Mouse (Mus musculus): ENCODE results near the gene Gnl2. TPM values are rescaled to one million over a fixed set of nuclear protein-coding genes. Genes with fewer than 3 reads are reported as not detected.

Gene Gnl2
- polyA plus RNA-seq, 1 experiment from 2014 or later, result 91.7 TPM

GRCm38 (mm10) chr4:124985671-124986602 is 30.4 kb upstream of the Gnl2 start, which contains the start of gene Rspo1:
TSS of gene Rspo1 (plus strand) at chr4:124986430.
- peak within 1 kb of the TSS; percentile 38 for H3K4me3 ChIP-seq (replicated peaks)
- H3K9ac ChIP-seq (replicated peaks), result peak within 1 kb of the TSS; percentile 10; the same call in 1 of the 2 replicates
- peaks cover 93% of the 10 kb centered on the region for H3K27me3 ChIP-seq (replicated peaks)
- H3K4me1 ChIP-seq, result peaks cover 50% of the 10 kb centered on the region
- H3K27ac ChIP-seq (replicated peaks), result no peak within 1 kb of the TSS
- WGBS, result 1% methylated on average over 42 of the region's 62 CpGs
- no peak for ATAC-seq (ENCODE audit: low FRiP score)
- H3K4me2 ChIP-seq, result peak within 1 kb of the TSS; percentile 59
- H3K36me3 ChIP-seq, result no peaks in the 10 kb centered on the region
- no peaks in the 10 kb centered on the region for H3K9me3 ChIP-seq (replicated peaks)

- WGBS, result 3% methylated on average over 50 of the region's 51 CpGs
- Histone ChIP-seq H3K9ac (replicated peaks) (peak overlapping the region; percentile 10; the same call in 1 of the 2 replicates), H3K27me3 (replicated peaks) (peaks cover 94% of the 10 kb centered on the region), H3K4me2 (peak overlapping the region; percentile 59), H3K4me1 (peaks cover 50% of the 10 kb centered on the region), H3K9me3 (replicated peaks) (no peaks in the 10 kb centered on the region), H3K36me3 (no peaks in the 10 kb centered on the region), H3K27ac (replicated peaks) (no peak overlapping the region), H3K4me3 (replicated peaks) (peak overlapping the region; percentile 38)
- no peak for ATAC-seq (ENCODE audit: low FRiP score)
These were observed 29.4 kb upstream of the Gnl2 start for GRCm38 (mm10) chr4:124986739-124987710.

GRCm38 (mm10) chr4:124987711-124988097 is 28.7 kb upstream of the Gnl2 start:
- no peak for ATAC-seq (ENCODE audit: low FRiP score)
- Histone ChIP-seq H3K9ac (replicated peaks) (no peak overlapping the region), H3K9me3 (replicated peaks) (no peaks in the 10 kb centered on the region), H3K4me3 (replicated peaks) (no peak overlapping the region), H3K27ac (replicated peaks) (no peak overlapping the region), H3K27me3 (replicated peaks) (peaks cover 89% of the 10 kb centered on the region), H3K4me2 (no peak overlapping the region), H3K36me3 (no peaks in the 10 kb centered on the region), H3K4me1 (peaks cover 50% of the 10 kb centered on the region)
- 11% methylated on average over 10 of the region's 10 CpGs for WGBS

GRCm38 (mm10) chr4:124988382-124988781 is 28.0 kb upstream of the Gnl2 start:
- peaks cover 50% of the 10 kb centered on the region for H3K4me1 ChIP-seq
- peak overlapping the region; percentile 40 for H3K4me2 ChIP-seq
- H3K27ac ChIP-seq (replicated peaks), result no peak overlapping the region
- no peak overlapping the region for H3K4me3 ChIP-seq (replicated peaks)
- no peak overlapping the region for H3K9ac ChIP-seq (replicated peaks)
- no peaks in the 10 kb centered on the region for H3K36me3 ChIP-seq
- ATAC-seq (ENCODE audit: low FRiP score), result no peak
- 19% methylated on average over 9 of the region's 9 CpGs for WGBS
- no peaks in the 10 kb centered on the region for H3K9me3 ChIP-seq (replicated peaks)
- peaks cover 85% of the 10 kb centered on the region for H3K27me3 ChIP-seq (replicated peaks)

- H3K9ac ChIP-seq (replicated peaks), result no peak overlapping the region
- H3K36me3 ChIP-seq, result no peaks in the 10 kb centered on the region
- H3K4me1 ChIP-seq, result peaks cover 44% of the 10 kb centered on the region
- peak overlapping the region; percentile 23; the same call in 1 of the 2 replicates for H3K4me2 ChIP-seq
- H3K9me3 ChIP-seq (replicated peaks), result no peaks in the 10 kb centered on the region
- peaks cover 70% of the 10 kb centered on the region for H3K27me3 ChIP-seq (replicated peaks)
- 3% methylated on average over 20 of the region's 20 CpGs for WGBS
- H3K27ac ChIP-seq (replicated peaks), result no peak overlapping the region
- no peak for ATAC-seq (ENCODE audit: low FRiP score)
- no peak overlapping the region for H3K4me3 ChIP-seq (replicated peaks)
These were observed 26.6 kb upstream of the Gnl2 start for GRCm38 (mm10) chr4:124989787-124990253.

- H3K27ac ChIP-seq (replicated peaks), result no peak overlapping the region
- ATAC-seq (ENCODE audit: low FRiP score), result no peak
- no peak overlapping the region for H3K4me3 ChIP-seq (replicated peaks)
- H3K9me3 ChIP-seq (replicated peaks), result no peaks in the 10 kb centered on the region
- H3K36me3 ChIP-seq, result no peaks in the 10 kb centered on the region
- H3K4me2 ChIP-seq, result peak overlapping the region; percentile 23; the same call in 1 of the 2 replicates
- no peak overlapping the region for H3K9ac ChIP-seq (replicated peaks)
- peaks cover 42% of the 10 kb centered on the region for H3K4me1 ChIP-seq
- 4% methylated on average over 7 of the region's 7 CpGs for WGBS
- peaks cover 66% of the 10 kb centered on the region for H3K27me3 ChIP-seq (replicated peaks)
These were observed 26.1 kb upstream of the Gnl2 start for GRCm38 (mm10) chr4:124990325-124990724.

- Histone ChIP-seq H3K27ac (replicated peaks) (no peak overlapping the region), H3K9me3 (replicated peaks) (no peaks in the 10 kb centered on the region), H3K36me3 (no peaks in the 10 kb centered on the region), H3K4me2 (no peak overlapping the region), H3K4me3 (replicated peaks) (no peak overlapping the region), H3K27me3 (replicated peaks) (peaks cover 3% of the 10 kb centered on the region; the same call in 1 of the 2 replicates), H3K4me1 (no peaks in the 10 kb centered on the region), H3K9ac (replicated peaks) (no peak overlapping the region)
- ATAC-seq (ENCODE audit: low FRiP score), result no peak
- WGBS, result 73% methylated on average over 10 of the region's 10 CpGs
These were observed 18.8 kb upstream of the Gnl2 start for GRCm38 (mm10) chr4:124997479-124998147.

- Histone ChIP-seq H3K36me3 (no peaks in the 10 kb centered on the region), H3K9me3 (replicated peaks) (no peaks in the 10 kb centered on the region), H3K4me2 (no peak overlapping the region), H3K4me1 (no peaks in the 10 kb centered on the region), H3K27me3 (replicated peaks) (peaks cover under 1% of the 10 kb centered on the region; the same call in 1 of the 2 replicates), H3K27ac (replicated peaks) (no peak overlapping the region), H3K9ac (replicated peaks) (no peak overlapping the region), H3K4me3 (replicated peaks) (no peak overlapping the region)
- 90% methylated on average over 3 of the region's 3 CpGs for WGBS
- ATAC-seq (ENCODE audit: low FRiP score), result no peak
These were observed 16.8 kb upstream of the Gnl2 start for GRCm38 (mm10) chr4:124999548-124999947.

GRCm38 (mm10) chr4:125002978-125003377 is 13.4 kb upstream of the Gnl2 start:
- no peak for ATAC-seq (ENCODE audit: low FRiP score)
- no peaks in the 10 kb centered on the region for H3K36me3 ChIP-seq
- peaks cover 3% of the 10 kb centered on the region; the same call in 1 of the 2 replicates for H3K4me1 ChIP-seq
- no peaks in the 10 kb centered on the region for H3K9me3 ChIP-seq (replicated peaks)
- peaks cover 28% of the 10 kb centered on the region for H3K27me3 ChIP-seq (replicated peaks)
- WGBS, result 86% methylated on average over 8 of the region's 8 CpGs
- H3K27ac ChIP-seq (replicated peaks), result no peak overlapping the region
- H3K9ac ChIP-seq (replicated peaks), result no peak overlapping the region
- H3K4me2 ChIP-seq, result no peak overlapping the region
- no peak overlapping the region for H3K4me3 ChIP-seq (replicated peaks)

GRCm38 (mm10) chr4:125004886-125005285 is 11.5 kb upstream of the Gnl2 start:
- no peak overlapping the region for H3K4me2 ChIP-seq
- H3K27ac ChIP-seq (replicated peaks), result no peak overlapping the region
- H3K9me3 ChIP-seq (replicated peaks), result no peaks in the 10 kb centered on the region
- H3K4me1 ChIP-seq, result peaks cover 3% of the 10 kb centered on the region; the same call in 1 of the 2 replicates
- 46% methylated on average over 12 of the region's 12 CpGs for WGBS
- no peak overlapping the region for H3K9ac ChIP-seq (replicated peaks)
- no peak overlapping the region for H3K4me3 ChIP-seq (replicated peaks)
- no peaks in the 10 kb centered on the region for H3K36me3 ChIP-seq
- H3K27me3 ChIP-seq (replicated peaks), result peaks cover 28% of the 10 kb centered on the region
- ATAC-seq (ENCODE audit: low FRiP score), result no peak

GRCm38 (mm10) chr4:125007460-125007859 is 8.9 kb upstream of the Gnl2 start:
- Histone ChIP-seq H3K9ac (replicated peaks) (no peak overlapping the region), H3K4me3 (replicated peaks) (no peak overlapping the region), H3K4me2 (no peak overlapping the region), H3K9me3 (replicated peaks) (no peaks in the 10 kb centered on the region), H3K27me3 (replicated peaks) (peaks cover 28% of the 10 kb centered on the region), H3K36me3 (no peaks in the 10 kb centered on the region), H3K27ac (replicated peaks) (no peak overlapping the region), H3K4me1 (peaks cover 3% of the 10 kb centered on the region; the same call in 1 of the 2 replicates)
- no peak for ATAC-seq (ENCODE audit: low FRiP score)
- 48% methylated on average over 15 of the region's 15 CpGs for WGBS
